Mouse (Mus musculus) bone marrow, adult 2 months (tissue): Measurements from ENCODE around the gene Tnfrsf19.

Experiments used
- CTCF ChIP-seq: fragments of 200-500 bp; IDR thresholded peaks from 2 replicates; pipeline ENCODE4 v1.5.1; 2011; ENCODE audit warnings: low read length, control low read depth; ENCODE audit not compliant: control insufficient read depth, insufficient read depth
- POLR2A ChIP-seq: fragments of 200-500 bp; IDR thresholded peaks from 2 replicates; pipeline ENCODE4 v1.6.1; 2011; ENCODE audit warnings: low read depth, mild to moderate bottlenecking, control low read depth, low read length, borderline replicate concordance; ENCODE audit not compliant: control insufficient read depth

DNA sequence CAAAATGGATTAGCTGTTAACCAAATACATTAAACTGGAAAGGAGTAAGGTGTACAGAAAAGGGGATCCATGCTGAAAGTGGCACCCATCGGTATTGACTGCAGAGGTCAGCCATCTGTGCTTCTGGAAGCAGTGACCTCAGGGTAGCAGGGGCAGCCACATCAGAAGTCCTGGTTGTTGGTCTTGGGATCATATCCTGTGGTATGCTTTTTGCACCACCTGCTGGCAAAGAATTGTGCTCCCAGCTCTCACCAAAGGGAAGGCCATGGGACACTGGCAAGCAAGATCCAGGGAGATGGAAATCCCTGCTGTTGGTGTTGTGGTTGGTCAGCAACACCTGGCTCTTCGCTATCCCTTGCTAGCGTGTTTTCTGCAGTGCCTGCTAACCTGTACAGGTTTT lies 39.0 kb upstream of the Tnfrsf19 start:
- TF ChIP-seq POLR2A, result no peak
- 0 out of 2 replicates have a peak, but pooled peaks have one; percentile 23 for TF ChIP-seq CTCF
